Mouse (Mus musculus) E14TG2a.4 (cell line): ENCODE measurements around the gene Sgms1.

Source experiments
- CTCF ChIP-seq: conservative IDR thresholded peaks from 2 replicates; pipeline ENCODE4 v1.5.1; 2014; ENCODE audit warnings: low read length
- POU5F1 ChIP-seq: IDR thresholded peaks from 2 replicates; pipeline ENCODE4 v1.6.1; 2014; ENCODE audit warnings: low read length, borderline replicate concordance

- TF ChIP-seq CTCF, result no peak
- no peak for TF ChIP-seq POU5F1
These were observed 130.5 kb downstream of the Sgms1 start for GRCm38 (mm10) chr19:32259048-32259447.
